Mouse (Mus musculus) forebrain, postnatal 0 days (tissue): ENCODE measurements around the gene Slc48a1. TPM values are rescaled to one million over a fixed set of nuclear protein-coding genes. Genes with fewer than 3 reads are reported as not detected.
A peak's percentile ranks its signal among the peaks of the same experiment; 100 is the strongest.

ENCODE experiments used
- ATAC-seq: fragments of 200-750 bp; cut with Nextera tagmentation; 2 replicates; pipeline ENCODE4 v1.8.0; 2017; ENCODE audit warnings: mild to moderate bottlenecking, moderate library complexity
- DNase-seq: peaks from one replicate; pipeline ENCODE4 v3.0.0-alpha.2; 2015
- H3K27ac ChIP-seq: fragments of 300-500 bp; sonication (generic); 2 replicates; pipeline ENCODE4 v1.5.1; 2014; ENCODE audit warnings: low read depth, mild to moderate bottlenecking, antibody characterized with exemption, low read length, moderate library complexity, mixed read lengths
- H3K27me3 ChIP-seq: fragments of 300-500 bp; sonication (generic); 2 replicates; pipeline ENCODE4 v1.6.1; 2014; ENCODE audit warnings: mild to moderate bottlenecking, low read length, mixed read lengths; ENCODE audit not compliant: insufficient read depth
- H3K36me3 ChIP-seq: fragments of 300-500 bp; sonication (generic); 2 replicates; pipeline ENCODE4 v1.6.1; 2014; ENCODE audit warnings: mild to moderate bottlenecking, moderate library complexity; ENCODE audit not compliant: insufficient read depth
- H3K4me1 ChIP-seq: fragments of 300-500 bp; sonication (generic); 2 replicates; pipeline ENCODE4 v1.6.1; 2014; ENCODE audit warnings: antibody characterized with exemption; ENCODE audit not compliant: insufficient read depth
- H3K4me2 ChIP-seq: fragments of 300-500 bp; sonication (generic); 2 replicates; pipeline ENCODE4 v1.6.1; 2014; ENCODE audit warnings: low read depth, mild to moderate bottlenecking, moderate library complexity
- H3K4me3 ChIP-seq: fragments of 300-500 bp; sonication (generic); 2 replicates; pipeline ENCODE4 v1.5.1; 2014; ENCODE audit warnings: low read depth, low read length, mixed read lengths
- H3K9ac ChIP-seq: fragments of 300-500 bp; sonication (generic); 2 replicates; pipeline ENCODE4 v1.6.1; 2014; ENCODE audit warnings: mild to moderate bottlenecking
- H3K9me3 ChIP-seq: fragments of 300-500 bp; sonication (generic); 2 replicates; pipeline ENCODE4 v1.6.1; 2016; ENCODE audit warnings: low read length
- CTCF ChIP-seq: sonication (generic); IDR thresholded peaks from 2 replicates; pipeline ENCODE4 v1.5.1; 2016; ENCODE audit warnings: antibody characterized with exemption, control low read depth, low read depth
- WGBS: fragments of 180-500 bp; shearing (Covaris S2); extraction: QIAGEN DNeasy Blood & Tissue Kit; methylation state at CpG from one replicate; pipeline ENCODE4 v1.1.7; 2014; 5-methylcytosine and 5-hydroxymethylcytosine counted together
- polyA plus RNA-seq: library from polyadenylated mRNA; unstranded; fragments of >200 nt; fragmentation: Nextera tagmentation; extraction: Ambion mirVana; gene quantifications from 2 replicates; pipeline ENCODE4 v1.2.1, GENCODE M21; 2015
- total RNA-seq: library from RNA; depleted of rRNA; stranded (reverse); fragments of >200 nt; gene quantifications from 2 replicates; pipeline ENCODE4 v1.2.3, GENCODE M21; 2014

The Slc48a1 gene
- total and polyA plus RNA-seq, 2 experiments from 2014 or later = 56.4 to 135 TPM

DNA sequence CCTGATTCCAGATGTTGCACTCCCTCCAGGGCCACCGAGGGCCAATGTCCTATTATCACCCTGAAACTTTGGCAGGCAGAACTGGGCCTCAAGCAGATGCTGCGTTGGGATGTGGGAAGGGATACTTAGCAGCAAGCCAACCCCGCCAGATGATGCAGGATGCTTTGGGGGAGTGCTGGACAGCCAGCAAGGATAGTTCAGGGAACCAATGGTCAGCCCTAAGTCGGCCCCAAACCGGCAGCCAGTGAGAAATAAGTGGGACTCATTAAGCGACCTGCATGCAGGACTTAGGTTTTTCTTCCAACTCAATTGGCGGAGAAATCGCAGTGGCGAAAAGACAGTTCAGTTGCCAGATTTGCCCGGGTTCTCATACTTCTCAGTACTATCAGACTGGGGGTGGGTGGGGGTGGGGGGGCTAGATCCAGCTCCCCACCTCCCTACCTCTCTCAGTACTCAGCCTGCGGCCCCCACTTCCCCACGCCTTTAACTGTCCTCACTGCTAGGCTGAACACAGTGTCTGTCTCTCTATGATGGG is 52.0 kb downstream of the Slc48a1 start:
- H3K27me3 ChIP-seq = no peaks in the 10 kb centered on the region
- H3K4me2 ChIP-seq = peak overlapping the region; percentile 82
- peaks cover 32% of the 10 kb centered on the region for H3K4me1 ChIP-seq
- DNase-seq (no peak), ATAC-seq (no peak)
- H3K9me3 ChIP-seq = no peaks in the 10 kb centered on the region
- no peak for TF ChIP-seq CTCF
- WGBS = 7% methylated on average over 12 of the region's 12 CpGs
- H3K9ac ChIP-seq = peak overlapping the region; percentile 96
- H3K27ac ChIP-seq = peak overlapping the region; percentile 97
- peak overlapping the region; percentile 86 for H3K4me3 ChIP-seq
- no peaks in the 10 kb centered on the region for H3K36me3 ChIP-seq

DNA sequence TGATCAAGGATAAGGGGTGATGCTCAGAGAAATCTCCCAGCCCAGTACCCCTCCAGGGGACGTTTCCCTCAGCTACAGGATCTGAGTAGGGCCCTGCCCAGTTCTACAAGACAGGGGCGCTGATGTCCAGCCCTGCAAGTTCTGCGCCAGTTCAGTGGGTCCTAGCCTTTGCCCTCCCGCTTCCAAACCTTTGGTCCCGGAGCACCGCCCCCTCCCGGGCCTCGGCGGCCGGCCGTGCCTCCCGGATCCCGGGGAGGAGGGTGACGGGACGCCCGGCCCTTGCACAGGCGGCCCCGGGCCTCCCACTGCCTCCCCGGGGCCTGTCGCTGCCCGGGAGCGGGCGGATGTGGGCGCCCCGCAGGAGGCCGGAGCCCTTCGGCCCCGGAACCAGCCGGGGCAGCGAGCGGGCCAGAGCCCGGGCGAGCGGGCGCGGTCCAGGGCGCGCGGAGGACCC is 52.5 kb downstream of the Slc48a1 start:
- no peaks in the 10 kb centered on the region for H3K27me3 ChIP-seq
- H3K4me3 ChIP-seq = peak overlapping the region; percentile 86
- ATAC-seq = peak; percentile 54
- peak overlapping the region; percentile 97 for H3K27ac ChIP-seq
- H3K36me3 ChIP-seq = no peaks in the 10 kb centered on the region
- peak; percentile 56 for DNase-seq
- no peaks in the 10 kb centered on the region for H3K9me3 ChIP-seq
- WGBS = under 1% methylated on average over 38 of the region's 39 CpGs
- peak overlapping the region; percentile 96 for H3K9ac ChIP-seq
- H3K4me2 ChIP-seq = peak overlapping the region; percentile 82
- peaks cover 28% of the 10 kb centered on the region for H3K4me1 ChIP-seq
- TF ChIP-seq CTCF = no peak

DNA sequence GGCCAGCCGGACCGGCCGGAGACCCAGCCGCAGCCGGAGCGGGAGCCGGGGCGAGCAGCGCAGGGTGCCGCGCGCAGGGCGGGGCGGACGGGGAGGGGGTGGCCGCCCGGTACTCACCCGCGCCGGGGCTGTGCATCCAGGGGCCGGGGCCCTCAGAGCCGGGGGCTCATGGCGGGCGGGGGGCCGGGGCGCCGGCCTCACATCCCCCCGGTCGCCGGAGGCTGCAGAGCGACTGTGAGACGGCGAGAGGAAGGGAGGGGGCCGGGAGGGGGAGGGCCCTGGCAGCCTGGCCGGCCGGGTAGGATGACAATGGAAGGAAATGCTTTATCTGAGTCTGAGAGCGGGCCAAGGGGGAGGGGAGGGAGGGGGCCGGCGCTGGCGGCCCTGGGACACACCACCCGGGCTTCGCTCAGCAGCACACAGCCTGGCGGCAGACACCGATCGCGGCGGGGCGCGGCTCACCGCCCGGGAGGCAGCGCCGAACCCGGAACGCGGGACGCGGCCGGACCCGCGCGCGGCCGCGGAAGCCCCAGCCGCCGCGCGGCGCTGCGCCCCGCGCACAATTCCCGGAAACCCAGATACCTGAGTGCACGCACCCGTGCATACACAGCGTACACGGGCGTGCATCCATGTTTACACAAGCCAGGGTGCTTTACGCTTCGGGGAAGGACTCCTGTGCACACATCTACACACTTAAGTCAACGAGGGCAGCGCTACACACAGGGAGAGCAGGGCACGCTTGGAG is 53.1 kb downstream of the Slc48a1 start:
- Histone ChIP-seq H3K9ac (peak overlapping the region; percentile 96), H3K4me2 (peak overlapping the region; percentile 82), H3K36me3 (no peaks in the 10 kb centered on the region), H3K27me3 (no peaks in the 10 kb centered on the region), H3K9me3 (no peaks in the 10 kb centered on the region), H3K4me3 (peak overlapping the region; percentile 86), H3K27ac (peak overlapping the region; percentile 97), H3K4me1 (peaks cover 28% of the 10 kb centered on the region)
- ATAC-seq = peak; percentile 80
- 2% methylated on average over 78 of the region's 84 CpGs for WGBS
- peak; percentile 80 for DNase-seq
- TF ChIP-seq CTCF = peak; percentile 1

DNA sequence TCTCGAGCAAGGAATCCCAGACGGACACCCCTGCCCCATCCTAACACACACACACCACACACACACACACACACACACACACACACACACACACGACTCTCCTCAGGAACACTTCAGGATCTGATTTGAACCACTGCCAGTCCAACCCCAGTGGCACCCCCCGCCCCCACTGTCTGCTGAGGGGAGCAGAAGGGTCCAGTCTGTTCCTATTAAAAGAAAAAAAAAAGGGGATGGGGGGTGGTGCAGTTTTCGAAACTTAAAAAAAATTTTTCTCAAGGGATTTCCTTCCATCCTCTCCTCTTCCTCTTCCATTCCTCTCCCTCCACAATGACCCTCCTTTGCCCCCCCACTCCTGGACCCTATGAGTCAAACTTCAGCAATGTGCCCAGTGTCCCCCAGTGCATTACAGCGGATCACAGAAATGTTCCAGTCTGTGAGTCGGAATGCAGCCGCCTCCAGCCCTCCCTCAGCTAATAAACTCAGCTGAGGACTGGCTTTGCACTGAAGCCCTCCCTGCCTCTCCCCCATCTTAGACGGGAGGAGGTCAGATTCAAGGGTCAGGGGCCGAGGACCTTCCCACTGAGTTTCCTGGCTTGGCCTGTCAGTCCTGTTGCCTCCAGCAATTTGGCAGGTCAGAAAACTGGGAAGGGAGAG is 53.8 kb downstream of the Slc48a1 start:
- Histone ChIP-seq H3K27me3 (no peaks in the 10 kb centered on the region), H3K4me2 (peak overlapping the region; percentile 82), H3K27ac (peak overlapping the region; percentile 97), H3K4me3 (peak overlapping the region; percentile 86), H3K36me3 (no peaks in the 10 kb centered on the region), H3K9me3 (no peaks in the 10 kb centered on the region), H3K9ac (peak overlapping the region; percentile 96), H3K4me1 (peaks cover 28% of the 10 kb centered on the region)
- peak; percentile 1 for TF ChIP-seq CTCF
- ATAC-seq (no peak), DNase-seq (no peak)
- WGBS = 11% methylated on average over 9 of the region's 10 CpGs

DNA sequence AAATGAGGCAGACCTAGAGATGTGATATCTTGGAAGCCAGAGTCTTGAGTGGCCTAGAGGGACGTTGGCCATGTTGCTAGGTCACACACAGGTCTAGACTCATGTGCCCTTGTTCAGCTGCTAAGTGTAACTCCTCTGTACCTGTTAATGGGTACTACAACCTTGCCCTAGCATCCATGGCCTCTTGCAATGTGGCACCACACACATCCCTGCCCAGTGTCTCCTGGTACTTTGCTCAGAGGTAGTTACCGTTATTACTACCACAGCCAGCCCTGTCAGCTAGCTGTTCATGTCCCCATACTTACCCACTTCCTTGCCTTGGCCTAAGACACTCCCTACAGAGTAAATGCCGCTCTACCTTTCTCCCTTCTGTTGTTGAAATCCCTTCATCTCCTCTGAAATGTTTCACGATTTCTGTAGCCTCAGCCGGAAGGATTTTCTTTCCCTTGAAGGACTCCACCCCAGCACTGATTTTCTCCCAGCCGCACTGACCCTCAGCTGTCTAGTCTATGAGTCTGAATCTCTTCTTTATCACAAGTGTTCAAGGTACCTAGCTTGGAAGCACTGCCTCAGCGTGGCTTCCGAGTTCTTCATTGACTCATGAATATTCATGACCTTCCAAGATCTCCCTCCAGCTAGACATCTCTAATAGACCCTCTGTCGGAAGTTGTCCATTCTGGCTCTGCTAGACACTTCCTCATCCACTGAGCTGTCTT is 54.6 kb downstream of the Slc48a1 start:
- no peaks in the 10 kb centered on the region for H3K27me3 ChIP-seq
- no peaks in the 10 kb centered on the region for H3K36me3 ChIP-seq
- no peak for ATAC-seq
- no peak for TF ChIP-seq CTCF
- H3K4me3 ChIP-seq = no peak overlapping the region
- DNase-seq = no peak
- no peaks in the 10 kb centered on the region for H3K9me3 ChIP-seq
- H3K9ac ChIP-seq = no peak overlapping the region
- H3K27ac ChIP-seq = no peak overlapping the region
- 58% methylated on average over 9 of the region's 9 CpGs for WGBS
- H3K4me1 ChIP-seq = peaks cover 28% of the 10 kb centered on the region
- no peak overlapping the region for H3K4me2 ChIP-seq

DNA sequence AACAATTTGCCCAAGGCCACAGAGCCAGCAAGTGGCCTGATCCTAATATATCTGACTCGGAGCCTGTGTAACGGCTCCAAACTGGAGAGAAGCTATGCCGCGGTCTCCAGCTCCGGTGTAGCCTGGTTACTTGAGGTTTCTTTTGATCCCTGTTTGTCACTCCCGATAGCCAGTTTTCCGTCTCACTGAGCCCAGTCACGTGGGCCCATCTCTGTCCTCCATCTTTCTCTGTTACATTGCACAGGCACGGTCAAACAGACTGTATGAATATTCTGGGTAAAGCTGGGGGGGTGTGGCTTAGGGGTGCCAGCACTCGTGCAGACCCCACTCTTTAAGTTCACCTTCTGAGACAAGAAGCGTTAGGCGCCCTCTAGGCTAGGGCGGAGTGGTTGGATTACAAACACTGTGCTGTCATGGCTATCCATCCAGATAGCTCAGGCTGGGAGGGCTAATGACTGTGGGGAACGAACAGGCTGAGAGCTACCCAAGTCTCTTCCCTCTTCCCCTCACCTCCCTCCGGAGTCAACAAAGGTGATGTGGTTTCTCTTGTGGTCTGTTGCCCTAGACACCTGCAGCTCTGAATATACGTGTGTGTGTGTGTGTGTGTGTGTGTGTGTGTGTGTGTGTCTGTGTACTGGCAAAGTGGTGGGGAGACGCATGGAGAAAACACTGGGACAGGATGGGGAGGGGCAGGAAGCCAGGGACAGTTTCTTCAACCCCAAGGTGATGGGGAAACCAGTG is 58.0 kb downstream of the Slc48a1 start:
- TF ChIP-seq CTCF = no peak
- WGBS = 48% methylated on average over 17 of the region's 17 CpGs
- no peak for ATAC-seq

More for the DNA sequence above, 58.0 kb downstream of the Slc48a1 start:
- no peak overlapping the region for H3K27ac ChIP-seq
- no peaks in the 10 kb centered on the region for H3K36me3 ChIP-seq
- no peak for DNase-seq
- 0 out of 2 replicates have a peak, but pooled peaks cover 7% of the 10 kb centered on the region for H3K4me1 ChIP-seq
- H3K9ac ChIP-seq = no peak overlapping the region
- H3K27me3 ChIP-seq = no peaks in the 10 kb centered on the region
- no peak overlapping the region for H3K4me2 ChIP-seq
- H3K9me3 ChIP-seq = no peaks in the 10 kb centered on the region
- H3K4me3 ChIP-seq = no peak overlapping the region
